Mouse (Mus musculus) lung, postnatal 25 days (tissue): ENCODE measurements at regions not wholly inside any gene's neighbourhood (a gene's known extent, or its start where the extent isn't known, plus 50 kb on each side); places are given as distances from the start of the nearest gene placed in this dataset.
A peak's percentile ranks its signal among the peaks of the same experiment; 100 is the strongest.
"Not testable (repeated sequence)": the region's sequence is repeated elsewhere in the genome, so short reads cannot be mapped to it uniquely, and the experiment has no call there.

Experiments
- DNase-seq: peaks from one replicate; pipeline ENCODE4 v3.0.0; 2022; ENCODE audit warnings: low spot score

- not testable (repeated sequence) for DNase-seq
Measured at GRCm38 (mm10) chr3:7811301-7811700, 1191.1 kb upstream of the 1700008P02Rik start.

DNA sequence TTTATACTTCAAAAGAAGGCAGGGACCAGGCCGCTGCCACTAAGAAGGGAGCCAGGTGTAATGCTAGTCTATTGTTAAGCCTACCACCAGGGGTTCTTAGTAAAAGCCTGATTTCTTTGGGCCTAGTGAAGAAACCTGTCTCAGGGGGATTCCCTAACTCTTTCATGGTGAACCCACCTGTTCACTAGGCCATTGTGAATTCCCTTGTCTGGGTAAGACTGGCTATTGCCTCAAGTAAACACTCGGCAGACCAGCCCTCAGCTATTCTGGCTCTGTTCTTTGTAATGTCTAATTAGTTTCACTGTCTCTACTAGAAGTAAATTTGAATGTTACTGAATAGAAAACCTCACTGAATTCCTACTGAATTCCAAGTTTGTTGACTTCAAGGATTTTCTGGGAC is 1184.9 kb upstream of the 1700008P02Rik start:
- DNase-seq: not testable (repeated sequence)

DNA sequence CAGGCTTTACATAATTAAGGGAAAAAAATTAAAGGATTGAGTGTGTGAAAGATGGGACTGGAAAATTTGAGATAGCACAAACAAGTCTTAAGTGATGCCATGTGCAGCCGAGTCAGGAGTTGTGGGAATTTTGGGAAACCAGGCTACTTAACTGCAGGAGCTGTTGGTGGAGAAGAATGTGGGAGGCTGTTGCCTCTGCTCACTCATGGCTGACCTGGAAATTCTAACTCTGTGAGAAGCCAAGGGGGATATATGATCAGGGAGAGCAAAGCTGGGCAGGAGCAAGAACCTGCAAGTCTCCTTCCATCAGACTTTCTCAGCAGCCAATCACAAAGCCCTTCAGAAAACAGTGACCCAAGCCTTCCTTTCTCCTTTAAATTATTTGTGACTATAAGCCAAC is 1184.0 kb upstream of the 1700008P02Rik start:
- no peak for DNase-seq

DNA sequence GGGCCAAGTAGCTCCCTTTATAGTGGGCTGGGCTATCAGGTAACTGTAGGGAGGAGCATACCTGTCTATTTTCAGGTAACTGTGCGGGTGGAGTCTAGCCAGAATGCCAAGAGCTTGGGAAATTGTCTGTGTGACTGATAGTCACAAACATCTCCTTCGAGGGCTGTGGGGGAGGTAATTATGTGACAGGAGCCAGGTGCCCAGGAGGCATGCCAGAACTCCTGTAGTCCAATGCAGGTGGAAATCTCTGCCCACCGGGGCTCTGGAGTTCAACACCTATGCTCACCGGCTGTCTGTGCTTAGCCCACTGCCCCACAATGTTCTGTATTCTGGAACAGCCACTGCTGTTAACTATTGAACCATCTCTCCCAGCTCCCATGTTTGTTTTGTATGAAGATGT is 1179.2 kb upstream of the 1700008P02Rik start:
- no peak for DNase-seq

DNA sequence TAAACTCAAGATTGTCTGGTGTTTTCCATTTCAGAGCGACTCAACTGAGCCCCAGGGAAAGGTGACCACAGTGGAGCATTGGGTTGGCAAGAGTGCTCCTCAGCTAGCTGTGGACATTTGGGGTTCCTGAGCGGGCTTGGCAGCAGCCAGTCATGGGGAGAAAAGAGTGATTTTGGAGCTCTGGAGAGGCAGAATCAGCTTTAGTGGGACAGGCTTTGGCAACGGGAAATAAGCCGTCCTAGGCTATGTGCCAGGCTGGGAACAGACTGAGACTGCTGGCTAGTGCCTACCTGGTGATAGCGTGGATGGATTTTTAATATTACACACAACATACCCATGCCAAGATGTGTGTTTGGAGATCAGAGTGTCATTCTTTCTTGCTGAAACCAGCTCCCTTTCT is 1167.4 kb upstream of the 1700008P02Rik start:
- no peak for DNase-seq

GRCm38 (mm10) chr3:7785096-7785495 is 1164.9 kb upstream of the 1700008P02Rik start:
- DNase-seq: no peak

DNA sequence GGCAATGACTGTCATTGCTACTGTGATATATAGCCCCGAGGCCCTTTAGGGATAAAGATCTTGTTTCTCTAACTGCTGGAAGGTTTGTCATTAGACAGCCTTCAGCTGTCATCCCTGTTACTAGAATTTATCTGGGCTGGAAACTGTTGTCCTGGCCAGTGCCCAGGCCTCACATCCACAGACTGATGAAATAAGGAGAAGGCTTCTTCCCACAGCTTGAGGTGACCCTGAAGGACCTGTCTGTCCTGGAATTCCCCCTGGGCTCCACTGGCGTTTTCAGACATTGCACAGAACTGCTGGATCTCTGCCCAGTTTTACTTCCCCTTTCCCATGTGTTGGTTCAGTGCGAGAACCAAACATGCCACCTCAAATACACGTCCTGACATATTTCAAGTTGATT is 1135.2 kb upstream of the 1700008P02Rik start:
- peak; percentile 28 for DNase-seq

DNA sequence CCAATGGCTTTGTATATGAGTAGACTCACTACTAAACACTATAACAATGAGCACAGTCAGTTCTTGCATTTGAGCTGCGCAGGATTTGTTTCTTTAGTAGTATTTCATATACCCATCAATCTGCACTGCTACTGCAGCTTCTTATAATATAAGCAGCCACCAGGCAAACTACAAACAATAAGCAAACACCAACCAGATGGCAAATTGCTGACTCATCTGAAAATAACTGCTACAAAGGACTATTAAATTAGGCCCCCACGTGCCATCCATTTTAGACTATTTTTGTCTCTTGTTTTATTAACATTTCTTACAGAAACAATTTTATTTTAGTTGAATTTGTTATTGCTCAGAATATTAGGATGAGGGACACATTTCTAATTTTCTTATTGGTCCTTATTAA is 1093.5 kb upstream of the 1700008P02Rik start:
- DNase-seq: no peak

DNA sequence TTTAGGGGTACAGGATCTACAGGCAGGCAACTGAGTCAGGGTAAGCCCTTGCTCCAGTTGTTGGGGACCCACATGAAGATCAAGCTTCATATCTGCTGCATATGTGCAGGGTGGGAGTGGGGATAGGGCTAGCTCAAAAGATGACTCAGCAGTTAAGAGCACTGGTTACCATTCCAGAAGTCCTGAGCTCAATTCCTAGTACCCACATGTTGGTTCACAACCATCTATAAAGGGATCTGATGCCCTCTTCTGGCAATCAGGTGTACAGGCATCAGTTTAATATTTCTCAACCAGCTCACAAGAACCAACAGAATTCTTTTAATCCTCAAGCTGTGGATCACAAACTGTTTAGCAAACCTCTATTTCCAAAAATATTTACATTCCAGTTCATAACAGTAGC is 1092.9 kb upstream of the 1700008P02Rik start:
- DNase-seq: no peak

DNA sequence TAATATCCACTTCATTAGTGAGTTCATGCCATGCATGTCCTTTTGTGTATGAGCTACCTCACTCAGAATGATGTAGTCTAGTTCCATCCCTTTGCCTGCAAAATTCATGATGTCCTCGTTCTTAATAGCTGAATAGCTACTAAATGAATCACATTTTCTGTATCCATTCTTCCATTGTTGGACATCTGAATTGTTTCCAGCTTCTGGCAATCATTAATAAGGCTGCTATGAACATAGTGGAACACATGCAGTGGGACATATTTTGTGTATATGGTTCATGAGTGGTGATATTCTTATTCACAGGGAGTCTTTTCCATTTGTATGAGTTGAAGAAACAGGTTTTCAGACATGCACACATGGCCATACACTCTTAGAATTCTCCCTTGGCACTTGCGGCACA is 1092.2 kb upstream of the 1700008P02Rik start:
- DNase-seq: no peak

GRCm38 (mm10) chr3:7708609-7709008 is 1088.4 kb upstream of the 1700008P02Rik start:
- no peak for DNase-seq

DNA sequence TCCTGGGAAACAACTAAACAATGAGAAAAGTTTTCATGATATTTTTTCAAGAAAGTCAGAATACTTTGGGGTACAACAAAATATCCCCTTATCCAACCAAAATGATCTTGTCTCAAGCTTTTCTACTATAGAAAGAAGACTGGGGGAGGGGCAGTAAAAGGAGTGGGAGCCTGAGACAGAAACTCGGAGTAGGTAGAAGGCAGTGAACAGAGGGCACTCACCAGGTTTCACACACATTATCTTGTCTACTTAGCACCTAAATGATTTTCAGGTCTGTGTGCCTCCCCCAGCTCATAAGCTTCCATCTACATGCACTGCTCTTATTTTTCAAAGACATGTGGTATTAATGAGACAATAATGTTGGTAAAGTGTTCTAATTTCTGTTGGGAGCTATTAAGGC is 1063.3 kb upstream of the 1700008P02Rik start:
- DNase-seq: no peak

DNA sequence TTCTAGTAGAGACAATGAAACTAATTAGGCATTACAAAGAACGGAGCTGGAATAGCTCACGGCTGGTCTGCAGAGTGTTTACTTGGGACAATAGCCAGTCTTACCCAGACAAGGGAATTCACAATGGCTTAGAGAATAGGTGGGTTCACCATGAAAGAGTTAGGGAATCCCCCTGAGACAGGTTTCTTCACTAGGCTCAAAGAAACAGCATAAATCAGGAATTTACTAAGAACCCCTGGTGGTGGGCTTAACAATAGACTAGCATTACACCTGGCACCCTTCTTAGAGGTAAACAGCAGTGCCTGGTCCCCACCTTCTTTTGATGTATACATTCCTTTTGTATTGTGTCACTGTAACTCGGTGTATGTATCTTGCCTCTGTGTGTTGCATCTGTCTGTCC is 1062.6 kb upstream of the 1700008P02Rik start:
- DNase-seq: not testable (repeated sequence)

- no peak for DNase-seq
Measured at GRCm38 (mm10) chr3:7682311-7682710, 1062.1 kb upstream of the 1700008P02Rik start.

DNA sequence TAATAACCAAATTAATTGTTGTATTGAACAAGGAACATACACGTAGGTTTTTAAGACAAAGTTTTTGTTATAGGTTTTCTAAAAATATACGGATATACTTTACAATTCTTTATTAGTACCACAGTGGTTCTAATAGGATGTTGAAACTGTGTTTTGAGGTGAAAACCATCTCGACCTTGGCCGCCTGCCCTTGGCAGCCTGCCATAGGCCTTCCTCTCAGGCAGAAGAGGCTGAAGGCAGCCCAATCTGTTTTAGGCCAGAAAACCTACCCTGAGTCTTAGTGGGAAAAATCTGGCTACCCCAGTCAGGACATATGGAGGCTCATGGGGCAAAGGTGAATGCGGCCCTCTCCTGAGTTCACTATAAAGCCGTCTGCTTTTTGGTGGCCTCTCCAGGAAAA is 1049.7 kb upstream of the 1700008P02Rik start:
- DNase-seq: no peak

DNA sequence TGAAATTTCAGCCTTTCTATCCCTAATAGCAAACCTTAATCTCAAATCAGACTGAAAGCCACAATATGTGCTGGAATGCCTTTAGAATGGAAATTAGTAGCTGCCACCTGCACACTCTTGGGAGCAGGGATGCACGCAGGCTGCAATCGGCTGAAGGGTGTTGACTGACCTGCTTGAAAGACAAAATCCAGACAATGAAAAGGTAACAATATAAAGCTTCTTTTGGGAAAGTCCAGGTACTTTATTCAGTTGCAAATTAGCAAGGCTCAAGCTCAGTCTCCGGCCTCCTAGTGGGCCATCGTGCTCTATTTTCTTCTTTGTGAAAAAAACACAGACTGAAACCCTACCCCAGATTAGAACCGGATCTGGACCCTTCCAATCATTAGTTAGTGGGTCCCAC is 1047.6 kb upstream of the 1700008P02Rik start:
- not testable (repeated sequence) for DNase-seq

DNA sequence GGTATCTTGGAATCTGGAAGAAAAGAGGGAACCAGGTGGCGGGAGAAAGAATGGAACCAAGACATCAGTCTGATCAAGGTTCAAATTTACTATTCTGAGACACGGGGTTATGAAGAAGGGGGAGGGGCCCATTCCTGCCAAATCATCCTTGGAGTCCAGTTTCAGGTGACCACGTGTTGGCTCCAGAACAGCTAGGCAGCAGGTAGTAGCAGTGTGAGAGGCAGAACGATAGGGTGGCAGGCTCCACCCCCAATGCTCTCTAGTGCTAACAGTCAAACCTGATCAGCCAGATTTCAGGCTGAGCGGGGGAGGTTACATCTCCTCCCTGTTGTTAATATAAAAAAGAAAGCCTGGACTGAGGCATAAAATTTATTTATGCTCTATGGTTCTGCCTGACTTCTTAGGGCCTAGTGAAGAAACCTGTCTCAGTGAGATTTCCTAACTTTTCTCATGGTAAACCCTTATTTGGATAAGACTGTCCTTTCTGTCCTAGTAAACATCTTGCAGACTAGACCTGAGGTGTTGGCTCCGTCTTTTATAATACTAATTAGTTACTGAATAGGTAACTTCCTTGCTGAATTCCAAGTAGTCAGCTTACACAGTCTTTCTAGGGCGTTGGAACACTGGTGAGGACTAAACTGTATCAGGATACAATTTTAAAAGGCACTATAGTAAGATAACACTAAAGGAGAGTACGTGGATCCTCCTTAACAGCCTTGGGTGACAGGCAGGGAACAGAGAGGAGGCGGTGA is 1046.3 kb upstream of the 1700008P02Rik start:
- DNase-seq: peak; percentile 35
